Mouse (Mus musculus) heart, embryonic 11.5 days (tissue): ENCODE measurements around the gene Apela. TPM values are rescaled to one million over a fixed set of nuclear protein-coding genes. Genes with fewer than 3 reads are reported as not detected.

Experiments used
- ATAC-seq: fragments of 200-750 bp; cut with Nextera tagmentation; replicated peaks from 2 replicates; pipeline ENCODE4 v1.8.0; 2017; ENCODE audit warnings: moderate library complexity; ENCODE audit not compliant: insufficient number of reproducible peaks, low FRiP score, low TSS enrichment
- H3K27ac ChIP-seq: fragments of 300-500 bp; sonication (generic); 2 replicates; pipeline ENCODE4 v1.5.1; 2014; ENCODE audit warnings: mild to moderate bottlenecking, low read depth, low read length
- H3K27me3 ChIP-seq: fragments of 300-500 bp; sonication (generic); 2 replicates; pipeline ENCODE4 v1.6.1; 2014; ENCODE audit warnings: mild to moderate bottlenecking, low read length, mixed read lengths; ENCODE audit not compliant: control insufficient read depth, insufficient read depth
- H3K36me3 ChIP-seq: fragments of 300-500 bp; sonication (generic); 2 replicates; pipeline ENCODE4 v1.6.1; 2014; ENCODE audit warnings: mild to moderate bottlenecking, low read length, moderate library complexity, mixed read lengths; ENCODE audit not compliant: control insufficient read depth, insufficient read depth
- H3K4me1 ChIP-seq: fragments of 300-500 bp; sonication (generic); 2 replicates; pipeline ENCODE4 v1.6.1; 2014; ENCODE audit warnings: low read length; ENCODE audit not compliant: control insufficient read depth, insufficient read depth
- H3K4me2 ChIP-seq: fragments of 300-500 bp; sonication (generic); 2 replicates; pipeline ENCODE4 v1.6.1; 2014; ENCODE audit warnings: mild to moderate bottlenecking, moderate library complexity
- H3K4me3 ChIP-seq: fragments of 300-500 bp; sonication (generic); 2 replicates; pipeline ENCODE4 v1.5.1; 2014; ENCODE audit warnings: low read depth, low read length
- H3K9ac ChIP-seq: fragments of 300-500 bp; sonication (generic); 2 replicates; pipeline ENCODE4 v1.6.1; 2014; ENCODE audit warnings: mild to moderate bottlenecking, low read depth, low read length, moderate library complexity
- H3K9me3 ChIP-seq: fragments of 300-500 bp; sonication (generic); replicated peaks from 2 replicates; pipeline ENCODE4 v1.6.1; 2016; ENCODE audit warnings: low read length; ENCODE audit not compliant: control insufficient read depth
- WGBS: fragments of 180-500 bp; shearing (Covaris S2); extraction: QIAGEN DNeasy Blood & Tissue Kit; methylation state at CpG from one replicate; pipeline ENCODE4 v1.1.7; 2014; ENCODE audit not compliant: insufficient replicate concordance; 5-methylcytosine and 5-hydroxymethylcytosine counted together
- polyA plus RNA-seq: library from polyadenylated mRNA; unstranded; fragments of >200 nt; fragmentation: Nextera tagmentation; extraction: Ambion mirVana; gene quantifications from 2 replicates; pipeline ENCODE4 v1.2.1, GENCODE M21; 2014

Apela gene
- polyA plus RNA-seq, 1 experiment from 2014 or later, result 22.2 TPM

GRCm38 (mm10) chr8:64998806-64999365 is 38.2 kb downstream of the Apela start:
- H3K9me3 ChIP-seq, result no peaks in the 10 kb centered on the region
- 85% methylated on average over 4 of the region's 4 CpGs for WGBS
- H3K27ac ChIP-seq, result no peak overlapping the region
- no peaks in the 10 kb centered on the region for H3K4me1 ChIP-seq
- H3K36me3 ChIP-seq, result no peaks in the 10 kb centered on the region
- no peak overlapping the region for H3K4me3 ChIP-seq
- no peaks in the 10 kb centered on the region for H3K27me3 ChIP-seq
- H3K4me2 ChIP-seq, result no peak overlapping the region
- no peak overlapping the region for H3K9ac ChIP-seq
- ATAC-seq, result no peak

DNA sequence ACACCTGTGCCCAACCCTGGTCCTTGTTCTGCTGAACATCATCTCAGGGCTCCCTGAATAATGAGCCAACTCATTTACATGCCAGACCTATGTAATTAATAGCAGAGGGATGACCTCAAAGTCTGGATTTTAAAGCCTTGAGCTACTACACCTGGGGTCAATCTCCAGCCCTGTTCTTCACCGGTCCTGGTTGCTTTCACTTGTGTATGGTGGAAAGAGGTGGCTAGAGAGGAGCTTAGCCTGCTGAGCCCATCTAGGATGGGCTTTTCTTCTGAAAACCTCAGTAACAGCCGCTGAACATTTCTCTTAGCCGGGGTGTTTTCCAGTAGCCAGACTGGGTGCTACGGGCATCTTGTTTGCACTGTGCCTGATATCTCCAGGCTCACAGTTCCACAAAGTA is 49.4 kb downstream of the Apela start, which contains the start of gene Trim75:
Gene Trim75 (minus strand): TSS at position 101 of the 400 bp plus-strand sequence.
- H3K27ac ChIP-seq, result no peak within 1 kb of the TSS
- no peaks in the 10 kb centered on the region for H3K36me3 ChIP-seq
- no peak for ATAC-seq
- no peak within 1 kb of the TSS for H3K9ac ChIP-seq
- WGBS, result 88% methylated on average over 4 of the region's 4 CpGs
- H3K4me3 ChIP-seq, result no peak within 1 kb of the TSS
- no peaks in the 10 kb centered on the region for H3K4me1 ChIP-seq
- no peaks in the 10 kb centered on the region for H3K27me3 ChIP-seq
- 0 out of 2 replicates have a peak, but pooled peaks cover 2% of the 10 kb centered on the region for H3K9me3 ChIP-seq
- H3K4me2 ChIP-seq, result no peak within 1 kb of the TSS

- Histone ChIP-seq H3K9ac (no peak overlapping the region), H3K27ac (no peak overlapping the region), H3K9me3 (no peaks in the 10 kb centered on the region), H3K4me3 (no peak overlapping the region), H3K4me1 (no peaks in the 10 kb centered on the region), H3K27me3 (no peaks in the 10 kb centered on the region), H3K4me2 (no peak overlapping the region), H3K36me3 (no peaks in the 10 kb centered on the region)
- no peak for ATAC-seq
- 73% methylated on average over 20 of the region's 20 CpGs for WGBS
These were observed 53.8 kb downstream of the Apela start for GRCm38 (mm10) chr8:64983150-64983897.

Other genes starting within 250 kb of the Apela start
- gene Klhl2, start 187.3 kb downstream of the Apela start, polyA plus RNA-seq, result 10.8 and 12.6 TPM in 2 replicates
- gene Tmem192, start 90.2 kb downstream of the Apela start, polyA plus RNA-seq, result 24.8 and 26.8 TPM in 2 replicates
- gene Trim75, start 49.5 kb downstream of the Apela start, polyA plus RNA-seq, result 0.10 TPM in 1 of 2 replicates, not detected in the other
- gene Trim61, start 18.8 kb downstream of the Apela start, polyA plus RNA-seq, result 0.30 and 0.35 TPM in 2 replicates
- not detected in 2 replicates for gene Trim60, start 18.8 kb downstream of the Apela start, polyA plus RNA-seq
- not detected in 2 replicates for gene Gm10663, start 37.7 kb upstream of the Apela start, polyA plus RNA-seq
- not detected in 2 replicates for gene BC030870, start 92.2 kb upstream of the Apela start, polyA plus RNA-seq